Mouse (Mus musculus): ENCODE results near the gene Tbx5. TPM values are rescaled to one million over a fixed set of nuclear protein-coding genes. Genes with fewer than 3 reads are reported as not detected.

Tbx5 gene
- polyA plus RNA-seq, 1 experiment = not detected

GRCm38 (mm10) chr5:119836618-119837305 lies 4.3 kb downstream of the Tbx5 start:
- no peak overlapping the region for H3K4me3 ChIP-seq (ENCODE audit: insufficient read depth, poor library complexity, severe bottlenecking)
- H3ac ChIP-seq (ENCODE audit: control insufficient read depth, insufficient read length, low read depth) = no peak overlapping the region
- H3K79me3 ChIP-seq (ENCODE audit: low read depth) = no peaks in the 10 kb centered on the region
- no peaks in the 10 kb centered on the region for H3K36me3 ChIP-seq (ENCODE audit: control insufficient read depth, insufficient read depth)
- H3K27me3 ChIP-seq (ENCODE audit: control insufficient read depth, insufficient read depth, insufficient read length) = peaks cover 86% of the 10 kb centered on the region
- no peaks in the 10 kb centered on the region for H3K79me2 ChIP-seq (ENCODE audit: control insufficient read depth, insufficient read depth)
- TF ChIP-seq MYOD1 (IDR thresholded peaks at IDR 0.05; ENCODE audit: control insufficient read depth, insufficient read length, low read depth) = no peak
- no peak for TF ChIP-seq USF1 (IDR thresholded peaks at IDR 0.05; ENCODE audit: low read depth)
- TF ChIP-seq CEBPB (IDR thresholded peaks at IDR 0.05; ENCODE audit: low read depth) = no peak
- no peak for TF ChIP-seq CTCF (IDR thresholded peaks at IDR 0.05; ENCODE audit: control insufficient read depth, insufficient read depth, insufficient read length)
- TF ChIP-seq MYOG (IDR thresholded peaks at IDR 0.05; ENCODE audit: control insufficient read depth, extremely low read depth, insufficient read length) = no peak
- no peak for TF ChIP-seq FOSL1 (IDR thresholded peaks at IDR 0.05; ENCODE audit: insufficient read depth, low read length, poor library complexity, severe bottlenecking)
- no peak for TF ChIP-seq MAX (IDR thresholded peaks at IDR 0.05)

GRCm38 (mm10) chr5:119837306-119837675 lies 4.8 kb downstream of the Tbx5 start:
- no peak overlapping the region for H3ac ChIP-seq (ENCODE audit: control insufficient read depth, insufficient read length, low read depth)
- no peak overlapping the region for H3K4me3 ChIP-seq (ENCODE audit: insufficient read depth, poor library complexity, severe bottlenecking)
- peaks cover 86% of the 10 kb centered on the region for H3K27me3 ChIP-seq (ENCODE audit: control insufficient read depth, insufficient read depth, insufficient read length)
- TF ChIP-seq CEBPB (IDR thresholded peaks at IDR 0.05; ENCODE audit: low read depth) (no peak), MYOD1 (IDR thresholded peaks at IDR 0.05; ENCODE audit: control insufficient read depth, insufficient read length, low read depth) (no peak), CTCF (IDR thresholded peaks at IDR 0.05; ENCODE audit: control insufficient read depth, insufficient read depth, insufficient read length) (no peak), FOSL1 (IDR thresholded peaks at IDR 0.05; ENCODE audit: insufficient read depth, low read length, poor library complexity, severe bottlenecking) (no peak), MYOG (IDR thresholded peaks at IDR 0.05; ENCODE audit: control insufficient read depth, extremely low read depth, insufficient read length) (no peak), USF1 (IDR thresholded peaks at IDR 0.05; ENCODE audit: low read depth) (no peak), MAX (IDR thresholded peaks at IDR 0.05) (no peak)
- H3K79me3 ChIP-seq (ENCODE audit: low read depth) = no peaks in the 10 kb centered on the region
- no peaks in the 10 kb centered on the region for H3K36me3 ChIP-seq (ENCODE audit: control insufficient read depth, insufficient read depth)
- H3K79me2 ChIP-seq (ENCODE audit: control insufficient read depth, insufficient read depth) = no peaks in the 10 kb centered on the region

GRCm38 (mm10) chr5:119837861-119838260 lies 5.4 kb downstream of the Tbx5 start:
- no peaks in the 10 kb centered on the region for H3K79me2 ChIP-seq (ENCODE audit: control insufficient read depth, insufficient read depth)
- TF ChIP-seq FOSL1 (IDR thresholded peaks at IDR 0.05; ENCODE audit: insufficient read depth, low read length, poor library complexity, severe bottlenecking) (no peak), MYOG (IDR thresholded peaks at IDR 0.05; ENCODE audit: control insufficient read depth, extremely low read depth, insufficient read length) (no peak), CTCF (IDR thresholded peaks at IDR 0.05; ENCODE audit: control insufficient read depth, insufficient read depth, insufficient read length) (no peak), CEBPB (IDR thresholded peaks at IDR 0.05; ENCODE audit: low read depth) (no peak)
- H3K4me3 ChIP-seq (ENCODE audit: insufficient read depth, poor library complexity, severe bottlenecking) = no peak overlapping the region
- H3K79me3 ChIP-seq (ENCODE audit: low read depth) = no peaks in the 10 kb centered on the region
- peaks cover 86% of the 10 kb centered on the region for H3K27me3 ChIP-seq (ENCODE audit: control insufficient read depth, insufficient read depth, insufficient read length)
- no peaks in the 10 kb centered on the region for H3K36me3 ChIP-seq (ENCODE audit: control insufficient read depth, insufficient read depth)
- no peak overlapping the region for H3ac ChIP-seq (ENCODE audit: control insufficient read depth, insufficient read length, low read depth)

- H3ac ChIP-seq (ENCODE audit: control insufficient read depth, insufficient read length, low read depth) = no peak overlapping the region
- H3K27me3 ChIP-seq (ENCODE audit: control insufficient read depth, insufficient read depth, insufficient read length) = peaks cover 86% of the 10 kb centered on the region
- no peak overlapping the region for H3K4me3 ChIP-seq (ENCODE audit: insufficient read depth, poor library complexity, severe bottlenecking)
- no peaks in the 10 kb centered on the region for H3K36me3 ChIP-seq (ENCODE audit: control insufficient read depth, insufficient read depth)
- TF ChIP-seq CTCF (IDR thresholded peaks at IDR 0.05; ENCODE audit: control insufficient read depth, insufficient read depth, insufficient read length) (no peak), USF1 (IDR thresholded peaks at IDR 0.05; ENCODE audit: low read depth) (no peak), MYOD1 (IDR thresholded peaks at IDR 0.05; ENCODE audit: control insufficient read depth, insufficient read length, low read depth) (no peak), MYOG (IDR thresholded peaks at IDR 0.05; ENCODE audit: control insufficient read depth, extremely low read depth, insufficient read length) (no peak), CEBPB (IDR thresholded peaks at IDR 0.05; ENCODE audit: low read depth) (no peak), FOSL1 (IDR thresholded peaks at IDR 0.05; ENCODE audit: insufficient read depth, low read length, poor library complexity, severe bottlenecking) (no peak), MAX (IDR thresholded peaks at IDR 0.05) (no peak)
- H3K79me2 ChIP-seq (ENCODE audit: control insufficient read depth, insufficient read depth) = no peaks in the 10 kb centered on the region
- H3K79me3 ChIP-seq (ENCODE audit: low read depth) = no peaks in the 10 kb centered on the region
These were observed 6.0 kb downstream of the Tbx5 start for GRCm38 (mm10) chr5:119838441-119838840.

- Histone ChIP-seq H3K27me3 (ENCODE audit: control insufficient read depth, insufficient read depth, insufficient read length) (peaks cover 84% of the 10 kb centered on the region), H3K36me3 (ENCODE audit: control insufficient read depth, insufficient read depth) (no peaks in the 10 kb centered on the region), H3K79me2 (ENCODE audit: control insufficient read depth, insufficient read depth) (no peaks in the 10 kb centered on the region), H3K79me3 (ENCODE audit: low read depth) (no peaks in the 10 kb centered on the region), H3ac (ENCODE audit: control insufficient read depth, insufficient read length, low read depth) (no peak overlapping the region), H3K4me3 (ENCODE audit: insufficient read depth, poor library complexity, severe bottlenecking) (no peak overlapping the region)
- TF ChIP-seq MYOD1 (IDR thresholded peaks at IDR 0.05; ENCODE audit: control insufficient read depth, insufficient read length, low read depth) (no peak), MYOG (IDR thresholded peaks at IDR 0.05; ENCODE audit: control insufficient read depth, extremely low read depth, insufficient read length) (no peak), CTCF (IDR thresholded peaks at IDR 0.05; ENCODE audit: control insufficient read depth, insufficient read depth, insufficient read length) (no peak), CEBPB (IDR thresholded peaks at IDR 0.05; ENCODE audit: low read depth) (no peak), MAX (IDR thresholded peaks at IDR 0.05) (no peak), FOSL1 (IDR thresholded peaks at IDR 0.05; ENCODE audit: insufficient read depth, low read length, poor library complexity, severe bottlenecking) (no peak), USF1 (IDR thresholded peaks at IDR 0.05; ENCODE audit: low read depth) (no peak)
These were observed 6.7 kb downstream of the Tbx5 start for GRCm38 (mm10) chr5:119839156-119839555.

Measured in C2C12 (cell line).